Mouse (Mus musculus): ENCODE measurements around the gene Plpp4. TPM values are rescaled to one million over a fixed set of nuclear protein-coding genes. Genes with fewer than 3 reads are reported as not detected.

The Plpp4 gene
- polyA plus RNA-seq, 1 experiment: not detected

GRCm38 (mm10) chr7:129255406-129255805 is 1.4 kb upstream of the Plpp4 start:
- no peak overlapping the region for H3ac ChIP-seq (ENCODE audit: control insufficient read depth, insufficient read length)
- no peak overlapping the region for H3K4me3 ChIP-seq
- no peaks in the 10 kb centered on the region for H3K27me3 ChIP-seq (ENCODE audit: control insufficient read depth, insufficient read depth, insufficient read length)
- no peak overlapping the region for H3K4me2 ChIP-seq (ENCODE audit: low read depth)
- H3K36me3 ChIP-seq (ENCODE audit: control insufficient read depth, insufficient read depth): no peaks in the 10 kb centered on the region
- TF ChIP-seq TCF3 (IDR thresholded peaks at IDR 0.05; ENCODE audit: insufficient read length, low read depth): no peak
- no peak for TF ChIP-seq MAX (IDR thresholded peaks at IDR 0.05; ENCODE audit: low read depth)
- no peaks in the 10 kb centered on the region for H3K79me2 ChIP-seq (ENCODE audit: control insufficient read depth, insufficient read depth)

GRCm38 (mm10) chr7:129257374-129258018 is 665 bp downstream of the Plpp4 start:
- H3K4me3 ChIP-seq: no peak overlapping the region
- no peak for TF ChIP-seq USF1 (IDR thresholded peaks at IDR 0.05; ENCODE audit: low read depth)
- no peak for TF ChIP-seq SRF (IDR thresholded peaks at IDR 0.05; ENCODE audit: control insufficient read depth, insufficient read length, low read depth)
- TF ChIP-seq POLR2A (IDR thresholded peaks at IDR 0.05; ENCODE audit: insufficient read length, low read depth): no peak
- no peak for TF ChIP-seq POLR2AphosphoS2 (IDR thresholded peaks at IDR 0.05; ENCODE audit: insufficient read length, low read depth)
- no peak for TF ChIP-seq MYOG (IDR thresholded peaks at IDR 0.05; ENCODE audit: control insufficient read depth in 1 of 3, insufficient read depth in 1 of 3, insufficient read length in 2 of 3, low read depth in 2 of 3)
- TF ChIP-seq CEBPB (IDR thresholded peaks at IDR 0.05; ENCODE audit: insufficient read depth, poor library complexity, severe bottlenecking): no peak
- TF ChIP-seq TCF3 (IDR thresholded peaks at IDR 0.05; ENCODE audit: insufficient read length, low read depth): no peak
- no peak for TF ChIP-seq TCF12 (IDR thresholded peaks at IDR 0.05; ENCODE audit: insufficient read depth, poor library complexity, severe bottlenecking)
- TF ChIP-seq REST (IDR thresholded peaks at IDR 0.05; ENCODE audit: insufficient read depth, insufficient read length): no peak
- TF ChIP-seq E2F4 (IDR thresholded peaks at IDR 0.05; ENCODE audit: insufficient read depth): no peak
- no peak for TF ChIP-seq MYOD1 (IDR thresholded peaks at IDR 0.05; ENCODE audit: control insufficient read depth in 1 of 3, insufficient read length in 2 of 3, low read depth in 2 of 3)
- TF ChIP-seq MAX (IDR thresholded peaks at IDR 0.05; ENCODE audit: low read depth): no peak

GRCm38 (mm10) chr7:129258331-129258730 is 1.5 kb downstream of the Plpp4 start:
- Histone ChIP-seq H3K4me2 (ENCODE audit: low read depth) (no peak overlapping the region), H3K27me3 (ENCODE audit: control insufficient read depth, insufficient read depth, insufficient read length) (no peaks in the 10 kb centered on the region), H3K36me3 (ENCODE audit: control insufficient read depth, insufficient read depth) (no peaks in the 10 kb centered on the region), H3ac (ENCODE audit: control insufficient read depth, insufficient read length) (no peak overlapping the region), H3K4me3 (no peak overlapping the region), H3K79me2 (ENCODE audit: control insufficient read depth, insufficient read depth) (no peaks in the 10 kb centered on the region)
- TF ChIP-seq CEBPB (IDR thresholded peaks at IDR 0.05; ENCODE audit: insufficient read depth, poor library complexity, severe bottlenecking): no peak
- no peak for TF ChIP-seq MAX (IDR thresholded peaks at IDR 0.05; ENCODE audit: low read depth)
- no peak for TF ChIP-seq E2F4 (IDR thresholded peaks at IDR 0.05; ENCODE audit: insufficient read depth)
- no peak for TF ChIP-seq REST (IDR thresholded peaks at IDR 0.05; ENCODE audit: insufficient read depth, insufficient read length)
- TF ChIP-seq TCF12 (IDR thresholded peaks at IDR 0.05; ENCODE audit: insufficient read depth, poor library complexity, severe bottlenecking): no peak
- no peak for TF ChIP-seq SRF (IDR thresholded peaks at IDR 0.05; ENCODE audit: control insufficient read depth, insufficient read length, low read depth)
- TF ChIP-seq TCF3 (IDR thresholded peaks at IDR 0.05; ENCODE audit: insufficient read length, low read depth): no peak
- no peak for TF ChIP-seq MYOD1 (IDR thresholded peaks at IDR 0.05; ENCODE audit: control insufficient read depth in 1 of 3, insufficient read length in 2 of 3, low read depth in 2 of 3)
- TF ChIP-seq POLR2A (IDR thresholded peaks at IDR 0.05; ENCODE audit: insufficient read length, low read depth): no peak
- no peak for TF ChIP-seq MYOG (IDR thresholded peaks at IDR 0.05; ENCODE audit: control insufficient read depth in 1 of 3, insufficient read depth in 1 of 3, insufficient read length in 2 of 3, low read depth in 2 of 3)
- TF ChIP-seq POLR2AphosphoS2 (IDR thresholded peaks at IDR 0.05; ENCODE audit: insufficient read length, low read depth): no peak
- no peak for TF ChIP-seq USF1 (IDR thresholded peaks at IDR 0.05; ENCODE audit: low read depth)

More at GRCm38 (mm10) chr7:129257374-129258018, 665 bp downstream of the Plpp4 start:
- H3K27me3 ChIP-seq (ENCODE audit: control insufficient read depth, insufficient read depth, insufficient read length): no peaks in the 10 kb centered on the region
- H3K79me2 ChIP-seq (ENCODE audit: control insufficient read depth, insufficient read depth): no peaks in the 10 kb centered on the region
- no peak overlapping the region for H3ac ChIP-seq (ENCODE audit: control insufficient read depth, insufficient read length)
- no peak overlapping the region for H3K4me2 ChIP-seq (ENCODE audit: low read depth)
- no peaks in the 10 kb centered on the region for H3K36me3 ChIP-seq (ENCODE audit: control insufficient read depth, insufficient read depth)

GRCm38 (mm10) chr7:129259195-129259594 is 2.4 kb downstream of the Plpp4 start:
- Histone ChIP-seq H3K27me3 (ENCODE audit: control insufficient read depth, insufficient read depth, insufficient read length) (no peaks in the 10 kb centered on the region), H3ac (ENCODE audit: control insufficient read depth, insufficient read length) (no peak overlapping the region), H3K4me2 (ENCODE audit: low read depth) (no peak overlapping the region), H3K36me3 (ENCODE audit: control insufficient read depth, insufficient read depth) (no peaks in the 10 kb centered on the region), H3K79me2 (ENCODE audit: control insufficient read depth, insufficient read depth) (no peaks in the 10 kb centered on the region), H3K4me3 (no peak overlapping the region)
- no peak for TF ChIP-seq REST (IDR thresholded peaks at IDR 0.05; ENCODE audit: insufficient read depth, insufficient read length)
- no peak for TF ChIP-seq POLR2AphosphoS2 (IDR thresholded peaks at IDR 0.05; ENCODE audit: insufficient read length, low read depth)
- TF ChIP-seq MYOG (IDR thresholded peaks at IDR 0.05; ENCODE audit: control insufficient read depth in 1 of 3, insufficient read depth in 1 of 3, insufficient read length in 2 of 3, low read depth in 2 of 3): no peak
- no peak for TF ChIP-seq POLR2A (IDR thresholded peaks at IDR 0.05; ENCODE audit: insufficient read length, low read depth)
- no peak for TF ChIP-seq E2F4 (IDR thresholded peaks at IDR 0.05; ENCODE audit: insufficient read depth)
- no peak for TF ChIP-seq SRF (IDR thresholded peaks at IDR 0.05; ENCODE audit: control insufficient read depth, insufficient read length, low read depth)
- no peak for TF ChIP-seq CEBPB (IDR thresholded peaks at IDR 0.05; ENCODE audit: insufficient read depth, poor library complexity, severe bottlenecking)
- TF ChIP-seq USF1 (IDR thresholded peaks at IDR 0.05; ENCODE audit: low read depth): no peak
- no peak for TF ChIP-seq TCF12 (IDR thresholded peaks at IDR 0.05; ENCODE audit: insufficient read depth, poor library complexity, severe bottlenecking)
- no peak for TF ChIP-seq TCF3 (IDR thresholded peaks at IDR 0.05; ENCODE audit: insufficient read length, low read depth)
- TF ChIP-seq MAX (IDR thresholded peaks at IDR 0.05; ENCODE audit: low read depth): no peak
- TF ChIP-seq MYOD1 (IDR thresholded peaks at IDR 0.05; ENCODE audit: control insufficient read depth in 1 of 3, insufficient read length in 2 of 3, low read depth in 2 of 3): no peak

GRCm38 (mm10) chr7:129273867-129274266 is 17.0 kb downstream of the Plpp4 start:
- H3K79me2 ChIP-seq (ENCODE audit: control insufficient read depth, insufficient read depth): no peaks in the 10 kb centered on the region
- H3K27me3 ChIP-seq (ENCODE audit: control insufficient read depth, insufficient read depth, insufficient read length): no peaks in the 10 kb centered on the region
- no peak for TF ChIP-seq E2F4 (IDR thresholded peaks at IDR 0.05; ENCODE audit: insufficient read depth)
- no peak for TF ChIP-seq MYOG (IDR thresholded peaks at IDR 0.05; ENCODE audit: control insufficient read depth in 1 of 3, insufficient read depth in 1 of 3, insufficient read length in 2 of 3, low read depth in 2 of 3)
- H3ac ChIP-seq (ENCODE audit: control insufficient read depth, insufficient read length): no peak overlapping the region
- H3K4me2 ChIP-seq (ENCODE audit: low read depth): no peak overlapping the region
- no peak overlapping the region for H3K4me3 ChIP-seq
- H3K36me3 ChIP-seq (ENCODE audit: control insufficient read depth, insufficient read depth): no peaks in the 10 kb centered on the region

Measured in myocyte (in vitro differentiated cells).